ENCODE assay signal across 8 mouse cellular contexts in the genomic region with DNA sequence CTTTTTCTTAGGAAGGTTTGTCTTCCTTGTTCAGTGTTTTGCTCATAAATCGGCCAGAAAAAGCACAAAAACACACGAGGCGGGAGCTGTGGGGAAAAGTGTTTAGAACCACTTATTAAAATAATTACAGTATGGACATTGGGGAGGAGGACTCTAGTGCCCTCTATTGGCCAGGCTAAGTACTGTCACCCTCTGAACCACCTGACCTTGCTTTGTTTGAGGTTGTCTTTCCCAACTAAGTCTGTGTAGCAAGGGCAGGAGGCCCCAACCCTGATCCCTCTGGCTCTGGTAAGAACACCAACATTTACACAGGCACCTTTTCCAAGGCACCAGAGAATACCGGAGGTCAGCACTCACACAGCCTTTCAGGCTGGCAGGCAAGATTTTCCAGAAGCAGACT. TPM values are rescaled to one million over a fixed set of nuclear protein-coding genes. Genes with fewer than 3 reads are reported as not detected.
DNase-seq lines count a peak whose midpoint lies in the region; TF ChIP-seq lines count a peak whose summit lies in the region.

No protein-coding gene starts in this region.

- no peaks in the 10 kb centered on the region; the same call in 1 of the 2 replicates for H3K79me2 ChIP-seq in heart, adult 2 months (replicated peaks; ENCODE audit: control insufficient read depth, insufficient read depth, low read length)

- H3K9me3 ChIP-seq in forebrain, embryonic 10.5 days = no peaks in the 10 kb centered on the region

- TF ChIP-seq POLR2A in heart, adult 2 months (IDR thresholded peaks at IDR 0.05; ENCODE audit: insufficient read depth, low read depth, low read length) = no peak
- no peak for TF ChIP-seq POLR2A in lung, adult 2 months (IDR thresholded peaks at IDR 0.05; ENCODE audit: borderline replicate concordance, extremely low read depth, low read depth, low read length)

- 0 out of 2 replicates have a peak, but pooled peaks have one; percentile 22 for TF ChIP-seq EP300 in heart, adult 2 months (IDR thresholded peaks at IDR 0.05; ENCODE audit: insufficient read depth, low read depth, low read length)

- no peaks in the 10 kb centered on the region for H3K27me3 ChIP-seq in heart, adult 2 months (ENCODE audit: control insufficient read depth, insufficient read depth, low read length)
- no peaks in the 10 kb centered on the region for H3K27me3 ChIP-seq in splenic B cell, adult 2 months (ENCODE audit: control insufficient read depth, insufficient read depth, low read length, poor library complexity, severe bottlenecking)
- no peaks in the 10 kb centered on the region for H3K27me3 ChIP-seq in forebrain, embryonic 10.5 days (ENCODE audit: poor library complexity, severe bottlenecking)

- no peak overlapping the region for H3K9ac ChIP-seq in heart, adult 2 months (ENCODE audit: low read depth, low read length)

- 48% methylated on average over 4 of the region's 4 CpGs for WGBS in heart, adult 2 months
- WGBS in lung, adult 2 months = 34% methylated on average over 4 of the region's 4 CpGs
- 79% methylated on average over 4 of the region's 4 CpGs for WGBS in forebrain, embryonic 10.5 days

- H3K27ac ChIP-seq in heart, adult 2 months = peak overlapping the region; percentile 3; the same call in 1 of the 2 replicates
- no peak overlapping the region for H3K27ac ChIP-seq in forebrain, embryonic 10.5 days

- no peak overlapping the region for H3K4me3 ChIP-seq in heart, adult 2 months
- H3K4me3 ChIP-seq in lung, adult 2 months (replicated peaks; ENCODE audit: extremely low read depth, low read depth, low read length) = no peak overlapping the region
- no peak overlapping the region for H3K4me3 ChIP-seq in forebrain, embryonic 10.5 days

- DNase-seq in heart, adult 2 months = peak; percentile 42 to 57
- no peak for DNase-seq in heart, postnatal 25 days (ENCODE audit: low spot score)
- peak; percentile 84 for DNase-seq in CD4-positive, CD25-positive, alpha-beta regulatory T cell, adult 2 months (ENCODE audit: low read depth, low spot score)
- DNase-seq in adrenal gland, postnatal 25 days = peak; percentile 9
- peak; percentile 48 to 68 for DNase-seq in heart, postnatal 10 days
- peak; percentile 25 for DNase-seq in lung, adult 2 months
- DNase-seq in splenic B cell, adult 2 months (ENCODE audit: low read depth, low spot score) = peak; percentile 83
- no peak for DNase-seq in forebrain, embryonic 10.5 days (ENCODE audit: extremely low spot score, low spot score)

- no peaks in the 10 kb centered on the region for H3K36me3 ChIP-seq in heart, adult 2 months (ENCODE audit: control insufficient read depth, insufficient read depth, low read length)
- no peaks in the 10 kb centered on the region for H3K36me3 ChIP-seq in splenic B cell, adult 2 months (ENCODE audit: control insufficient read depth, insufficient read depth, low read length, poor library complexity, severe bottlenecking)
- 0 out of 2 replicates have a peak, but pooled peaks cover 6% of the 10 kb centered on the region for H3K36me3 ChIP-seq in forebrain, embryonic 10.5 days (replicated peaks)

- peak; percentile 97 for TF ChIP-seq CTCF in heart, adult 2 months (IDR thresholded peaks at IDR 0.05)
- peak; percentile 63 for TF ChIP-seq CTCF in lung, adult 2 months (IDR thresholded peaks at IDR 0.05; ENCODE audit: insufficient read depth, low read length)

- intact Hi-C loops in heart, adult 2 months (cut with DNase I) = loop anchor here (1.0 to 5.0 kb wide), 4 partner anchors 18 to 72 kb away; no protein-coding TSS in a partner anchor
- intact Hi-C loops in heart, postnatal 25 days (cut with DNase I) = no loop called here
- intact Hi-C loops in heart, postnatal 10 days (cut with DNase I) = loop anchor here (1.0 to 5.0 kb wide), 2 partner anchors 62 to 72 kb away; no protein-coding TSS in a partner anchor

- H3K4me1 ChIP-seq in heart, adult 2 months (ENCODE audit: control insufficient read depth, insufficient read depth, low read length) = peaks cover 5% of the 10 kb centered on the region
- H3K4me1 ChIP-seq in lung, adult 2 months (ENCODE audit: control insufficient read depth, insufficient read depth, low read length) = no peaks in the 10 kb centered on the region; the same call in 1 of the 2 replicates
- H3K4me1 ChIP-seq in forebrain, embryonic 10.5 days = no peaks in the 10 kb centered on the region

RNA-seq across cellular contexts. Expression of gene Cmtm8, which starts 28.6 kb away (rescaled TPM):
- 10 to 100 TPM; 11.5 to 11.9 TPM for total RNA-seq in heart, adult 2 months (2021)
- 28.7 and 39.4 TPM in 2 replicates for polyA plus RNA-seq in heart, adult 2 months (2012; rRNA removed)
- 10 to 100 TPM in 1 of 2 experiments, 1 to 10 TPM in 1; 9.9 to 10.1 TPM for total RNA-seq in heart, postnatal 25 days (2021)
- 5.9 and 6.1 TPM in 2 replicates for total RNA-seq in adrenal gland, postnatal 25 days (2021)
- total RNA-seq in heart, postnatal 10 days (2021) = 10 to 100 TPM; 13.1 to 13.6 TPM
- 151 and 179 TPM in 2 replicates for polyA plus RNA-seq in lung, adult 2 months (2012; rRNA removed)
- 22.8 and 23.0 TPM in 2 replicates for polyA plus RNA-seq in forebrain, embryonic 10.5 days (2016; fragmentation: Nextera tagmentation; extraction: Ambion mirVana)

RNA-seq across cellular contexts. Expression of gene Cmtm7, which starts 33.7 kb away (rescaled TPM):
- total RNA-seq in heart, adult 2 months (2021) = 10 to 100 TPM; 11.5 to 12.6 TPM
- 46.6 and 60.2 TPM in 2 replicates for polyA plus RNA-seq in heart, adult 2 months (2012; rRNA removed)
- 10 to 100 TPM; 14.0 to 14.1 TPM for total RNA-seq in heart, postnatal 25 days (2021)
- total RNA-seq in adrenal gland, postnatal 25 days (2021) = 31.6 and 39.7 TPM in 2 replicates
- 10 to 100 TPM; 25.7 to 26.9 TPM for total RNA-seq in heart, postnatal 10 days (2021)
- polyA plus RNA-seq in lung, adult 2 months (2012; rRNA removed) = 86.0 and 88.9 TPM in 2 replicates
- polyA plus RNA-seq in forebrain, embryonic 10.5 days (2016; fragmentation: Nextera tagmentation; extraction: Ambion mirVana) = 76.9 and 78.7 TPM in 2 replicates

Comparison
In these comparisons a context has a peak if more than half of its experiments do, and no peak if none do; other contexts are left out.
1. DNase-seq: peak in heart, adult 2 months (2 of 2), CD4-positive, CD25-positive, alpha-beta regulatory T cell, adult 2 months (single experiment), adrenal gland, postnatal 25 days (single experiment), heart, postnatal 10 days (2 of 2), lung, adult 2 months (single experiment) and splenic B cell, adult 2 months (single experiment); none in heart, postnatal 25 days (single experiment) and forebrain, embryonic 10.5 days (single experiment).